Mouse (Mus musculus) NIH3T3 (cell line): ENCODE data around the gene Tro.

Experiments used
- DNase-seq: peaks from one replicate; pipeline ENCODE4 v3.0.0-alpha.2; 2012; ENCODE audit warnings: low read depth

Gene Tro

DNA sequence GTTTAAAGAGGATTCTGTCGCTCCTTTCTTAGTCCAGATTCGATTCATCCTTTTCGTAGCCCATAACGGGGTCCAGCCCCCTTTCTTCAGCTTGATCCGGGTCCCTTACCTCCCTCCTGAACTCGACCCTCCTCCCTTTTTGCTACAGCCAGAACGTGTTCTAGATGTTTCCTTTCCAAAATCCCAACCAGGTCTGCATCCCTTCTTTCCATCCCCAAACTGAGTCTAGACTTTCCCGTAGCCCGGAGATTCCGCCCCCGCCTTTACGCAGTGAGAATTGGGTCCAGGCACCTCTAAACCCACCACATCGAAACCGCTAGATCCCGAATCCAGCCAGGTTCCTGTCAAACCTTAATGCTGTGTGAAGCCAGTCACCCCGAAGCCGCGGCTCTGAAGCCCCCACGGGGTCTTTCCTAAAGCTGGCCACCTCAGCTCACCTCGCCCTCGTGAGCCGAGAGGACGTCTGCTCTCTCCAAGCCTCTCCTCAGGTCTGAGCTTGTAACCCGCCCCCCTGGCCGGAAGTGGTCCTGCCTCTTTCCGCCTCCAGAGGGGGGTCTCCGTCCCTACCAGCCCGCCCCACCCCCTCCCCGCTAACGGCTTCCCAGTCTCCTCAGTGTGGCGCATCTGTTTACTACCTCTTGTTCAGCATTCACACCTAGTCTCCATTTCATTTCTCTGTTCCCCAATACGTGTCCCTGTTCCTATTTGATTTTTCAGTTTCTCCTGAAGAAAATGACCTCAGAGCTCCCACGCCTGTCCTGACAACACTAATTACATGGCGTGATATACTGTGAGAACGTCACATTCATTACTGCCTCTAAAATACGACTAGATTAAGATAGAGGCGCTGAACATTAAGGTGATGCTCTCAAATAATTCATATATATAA lies at the start of gene Tro:
Tro (minus strand) TSS at position 676 of the 889 bp plus-strand sequence.
- peak; percentile 1 for DNase-seq

DNA sequence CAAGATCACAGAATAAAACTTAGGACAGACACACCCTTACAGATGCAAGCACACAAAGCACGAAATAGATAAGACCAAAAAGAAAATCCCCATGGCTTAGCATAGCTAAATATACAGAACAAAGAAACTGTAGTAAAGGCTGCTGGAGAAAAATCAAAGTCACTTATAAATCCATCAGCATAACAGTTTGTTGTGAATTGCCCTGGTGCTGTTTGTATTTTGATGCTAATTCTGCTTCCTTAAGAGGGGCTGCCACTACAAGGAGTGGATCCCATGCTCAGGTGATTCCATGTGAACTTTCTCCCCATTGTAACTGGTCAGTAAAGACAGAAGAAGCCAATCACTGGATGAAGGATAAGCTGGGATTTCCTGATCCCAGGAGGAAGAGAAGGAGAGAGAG lies 20.1 kb upstream of the Tro start:
- DNase-seq, result no peak

DNA sequence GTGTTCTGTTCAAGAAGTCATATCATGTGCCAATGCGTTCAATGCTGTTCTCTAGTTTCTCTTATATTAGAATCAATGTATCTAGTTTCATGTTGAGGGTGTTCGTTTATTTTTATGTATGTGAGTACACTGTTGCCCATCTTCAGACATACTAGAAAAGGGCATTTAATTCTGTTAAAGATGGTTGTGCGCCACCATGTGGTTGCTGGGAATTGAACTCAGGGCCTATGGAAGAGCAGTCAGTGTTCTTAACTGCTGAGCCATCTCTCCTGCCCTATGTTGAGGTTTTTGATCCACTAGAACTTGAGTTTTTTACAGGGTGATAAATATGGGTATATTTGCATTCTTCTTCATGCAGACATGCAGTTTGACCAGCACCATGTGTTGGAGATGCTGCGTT lies 5.4 kb upstream of the Tro start:
- peak; percentile 20 for DNase-seq

DNA sequence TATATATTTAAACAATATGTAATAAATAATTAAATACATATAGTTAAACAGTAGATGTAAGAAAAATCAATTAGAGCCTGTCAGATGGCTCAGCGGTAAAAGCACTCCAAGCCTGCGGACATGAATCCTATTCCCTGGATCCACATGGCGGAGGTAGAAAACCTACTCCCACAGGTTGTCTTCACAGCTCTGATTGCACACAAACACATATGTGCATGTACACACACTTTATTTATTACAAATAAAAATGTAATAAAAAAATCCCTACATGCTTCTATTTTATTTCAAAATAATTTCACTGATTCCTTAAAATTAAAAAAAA lies 375 bp upstream of the Tro start:
- no peak for DNase-seq

DNA sequence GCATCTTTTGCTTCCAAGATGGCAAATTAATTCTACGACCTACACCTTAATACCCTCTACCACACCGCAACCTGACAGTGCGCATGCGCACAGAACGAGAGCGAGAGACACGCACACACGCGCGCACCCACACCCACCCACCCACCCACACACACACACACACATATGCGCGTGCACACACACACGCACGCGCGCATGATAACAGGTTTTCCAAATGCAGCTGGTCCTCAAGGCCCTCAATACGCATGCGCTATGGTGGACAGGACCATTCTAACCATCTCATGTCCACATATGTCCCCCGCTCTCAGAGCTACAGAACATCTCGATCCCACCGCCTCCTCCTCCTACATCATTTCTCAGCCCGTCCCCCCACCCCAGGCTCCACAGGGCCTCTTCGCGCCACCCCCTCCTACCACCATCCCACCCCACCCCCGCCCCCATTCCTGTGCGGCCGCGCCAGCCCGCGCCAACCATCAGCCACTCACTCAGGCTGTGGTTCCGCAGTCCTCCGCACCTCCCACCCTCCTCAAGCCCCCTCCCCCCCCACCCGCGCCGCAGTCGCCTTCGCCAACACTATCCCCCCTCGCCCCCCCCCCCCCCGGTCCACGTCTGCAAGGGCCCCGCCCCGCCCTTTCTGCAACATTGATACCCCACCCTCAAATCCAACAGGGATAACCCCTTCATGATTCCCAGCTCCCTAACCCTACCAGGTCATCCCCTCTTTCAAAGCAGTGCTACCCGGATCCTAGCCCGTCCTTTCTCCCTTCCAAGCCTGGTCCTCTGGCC lies 1.1 kb downstream of the Tro start:
- DNase-seq, result no peak

DNA sequence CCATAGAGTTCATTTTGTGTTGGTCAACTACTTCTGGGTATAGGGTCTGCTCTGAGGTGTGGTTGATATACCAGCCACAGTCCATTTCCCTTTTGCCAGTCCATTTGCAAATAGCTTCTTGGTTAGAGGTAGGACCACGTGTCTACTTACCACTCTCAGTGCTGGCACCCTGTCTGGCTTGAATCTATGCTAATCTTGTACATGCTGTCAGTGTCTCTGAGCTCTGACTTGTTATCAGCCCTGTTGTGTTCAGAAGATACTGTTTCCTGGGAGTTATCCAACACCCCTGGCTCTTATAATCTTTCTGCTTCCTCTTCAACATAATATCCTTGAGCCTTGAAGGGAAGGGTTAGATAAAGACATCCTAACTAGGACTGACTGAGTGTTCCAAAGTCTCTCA lies 21.0 kb downstream of the Tro start:
- no peak for DNase-seq

DNA sequence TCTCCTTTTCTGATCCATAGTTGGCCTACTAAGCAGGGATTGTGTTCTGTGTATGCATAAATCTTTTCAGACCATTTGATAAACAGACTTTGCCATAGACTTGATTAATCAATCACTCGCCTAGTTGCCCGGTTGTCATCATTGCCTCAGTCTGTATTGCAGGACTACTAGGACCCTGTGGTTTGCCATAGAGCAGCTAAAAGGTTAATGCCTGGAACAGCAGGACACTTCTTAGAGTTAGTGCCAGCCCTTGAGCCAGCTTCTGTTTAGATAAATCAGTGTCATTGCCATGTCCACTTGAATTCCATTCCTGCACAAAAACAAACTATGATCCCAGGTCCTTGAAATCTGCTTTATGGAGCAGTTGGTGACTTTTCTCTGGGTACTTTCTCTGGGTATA lies 58.5 kb downstream of the Tro start:
- DNase-seq, result no peak
